Mouse (Mus musculus): ENCODE data around the gene Tamm41.

The Tamm41 gene

GRCm38 (mm10) chr6:114958249-114959011, 79.2 kb downstream of the Tamm41 start:
- in situ Hi-C loops (cut with MboI; ENCODE audit: unreplicated experiment in 2 of 2): no loop called here

- in situ Hi-C loops (cut with MboI; ENCODE audit: unreplicated experiment in 2 of 2): no loop called here
Measured at GRCm38 (mm10) chr6:114957756-114958155, 79.9 kb downstream of the Tamm41 start.

GRCm38 (mm10) chr6:114954496-114954895, 83.2 kb downstream of the Tamm41 start:
- in situ Hi-C loops (cut with MboI; ENCODE audit: unreplicated experiment in 2 of 2): no loop called here

Measured in v-Abl transformed pro-B cells (cell line).